Mouse (Mus musculus): ENCODE results near the gene Tcf3. TPM values are rescaled to one million over a fixed set of nuclear protein-coding genes. Genes with fewer than 3 reads are reported as not detected.

Gene Tcf3
- polyA plus RNA-seq (2016; fragmentation: Nextera tagmentation; extraction: Ambion mirVana): 176 and 178 TPM in 2 replicates

GRCm38 (mm10) chr10:80433513-80434232, at the start of gene Tcf3:
Gene Tcf3, minus strand, starts transcription at chr10:80433647.
- Histone ChIP-seq H3K9me3 (replicated peaks) (no peaks in the 10 kb centered on the region), H3K4me2 (replicated peaks) (peak within 1 kb of the TSS; percentile 88), H3K4me1 (peaks cover 28% of the 10 kb centered on the region), H3K36me3 (peaks cover 23% of the 10 kb centered on the region), H3K9ac (peak within 1 kb of the TSS; percentile 100), H3K27me3 (peaks cover 18% of the 10 kb centered on the region), H3K4me3 (peak within 1 kb of the TSS; percentile 98), H3K27ac (peak within 1 kb of the TSS; percentile 95)
- under 1% methylated on average over 48 of the region's 61 CpGs for WGBS
- ATAC-seq (ENCODE audit: low FRiP score): peak; percentile 92

GRCm38 (mm10) chr10:80481002-80481401, 47.6 kb upstream of the Tcf3 start:
- Histone ChIP-seq H3K9me3 (replicated peaks) (no peaks in the 10 kb centered on the region), H3K4me1 (peaks cover 4% of the 10 kb centered on the region; the same call in 1 of the 2 replicates), H3K27me3 (peaks cover 62% of the 10 kb centered on the region), H3K4me2 (replicated peaks) (no peak overlapping the region), H3K36me3 (no peaks in the 10 kb centered on the region), H3K4me3 (no peak overlapping the region), H3K9ac (no peak overlapping the region), H3K27ac (no peak overlapping the region)
- ATAC-seq (ENCODE audit: low FRiP score): no peak
- 21% methylated on average over 5 of the region's 5 CpGs for WGBS

GRCm38 (mm10) chr10:80478531-80478930, 45.1 kb upstream of the Tcf3 start:
- 80% methylated on average over 5 of the region's 5 CpGs for WGBS
- no peaks in the 10 kb centered on the region for H3K9me3 ChIP-seq (replicated peaks)
- ATAC-seq (ENCODE audit: low FRiP score): no peak

GRCm38 (mm10) chr10:80475290-80475959, 42.0 kb upstream of the Tcf3 start:
- Histone ChIP-seq H3K4me1 (no peaks in the 10 kb centered on the region; the same call in 1 of the 2 replicates), H3K27ac (peak overlapping the region; percentile 82), H3K9ac (peak overlapping the region; percentile 69), H3K36me3 (no peaks in the 10 kb centered on the region), H3K4me2 (replicated peaks) (peak overlapping the region; percentile 68), H3K27me3 (peaks cover 39% of the 10 kb centered on the region), H3K4me3 (peak overlapping the region; percentile 50), H3K9me3 (replicated peaks) (no peaks in the 10 kb centered on the region)
- under 1% methylated on average over 57 of the region's 58 CpGs for WGBS
- peak; percentile 85 for ATAC-seq (ENCODE audit: low FRiP score)

More at GRCm38 (mm10) chr10:80478531-80478930, 45.1 kb upstream of the Tcf3 start:
- Histone ChIP-seq H3K27ac (no peak overlapping the region), H3K9ac (0 out of 2 replicates have a peak overlapping the region, but pooled peaks have one; percentile 6), H3K4me3 (no peak overlapping the region), H3K4me2 (replicated peaks) (no peak overlapping the region), H3K36me3 (no peaks in the 10 kb centered on the region), H3K4me1 (no peaks in the 10 kb centered on the region; the same call in 1 of the 2 replicates), H3K27me3 (peaks cover 38% of the 10 kb centered on the region)

GRCm38 (mm10) chr10:80465066-80465465, 31.6 kb upstream of the Tcf3 start:
- WGBS: 61% methylated on average over 5 of the region's 5 CpGs

GRCm38 (mm10) chr10:80464381-80465035, 31.1 kb upstream of the Tcf3 start:
- no peak for ATAC-seq (ENCODE audit: low FRiP score)
- H3K9ac ChIP-seq: 0 out of 2 replicates have a peak overlapping the region, but pooled peaks have one; percentile 35
- WGBS: 4% methylated on average over 19 of the region's 19 CpGs
- H3K9me3 ChIP-seq (replicated peaks): no peaks in the 10 kb centered on the region
- H3K4me1 ChIP-seq: peaks cover 5% of the 10 kb centered on the region
- no peak overlapping the region for H3K4me3 ChIP-seq
- H3K36me3 ChIP-seq: no peaks in the 10 kb centered on the region
- peaks cover 18% of the 10 kb centered on the region; the same call in 1 of the 2 replicates for H3K27me3 ChIP-seq
- H3K27ac ChIP-seq: 0 out of 2 replicates have a peak overlapping the region, but pooled peaks have one; percentile 4
- H3K4me2 ChIP-seq (replicated peaks): peak overlapping the region; percentile 39

More at GRCm38 (mm10) chr10:80465066-80465465, 31.6 kb upstream of the Tcf3 start:
- Histone ChIP-seq H3K27ac (no peak overlapping the region), H3K4me2 (replicated peaks) (no peak overlapping the region), H3K9me3 (replicated peaks) (no peaks in the 10 kb centered on the region), H3K4me3 (no peak overlapping the region), H3K4me1 (peaks cover 5% of the 10 kb centered on the region), H3K27me3 (peaks cover 23% of the 10 kb centered on the region), H3K9ac (no peak overlapping the region), H3K36me3 (no peaks in the 10 kb centered on the region)
- no peak for ATAC-seq (ENCODE audit: low FRiP score)

- H3K9me3 ChIP-seq (replicated peaks): no peaks in the 10 kb centered on the region; the same call in 1 of the 2 replicates
- no peak for ATAC-seq (ENCODE audit: low FRiP score)
- peaks cover 11% of the 10 kb centered on the region; the same call in 1 of the 2 replicates for H3K27me3 ChIP-seq
- no peak overlapping the region for H3K4me2 ChIP-seq (replicated peaks)
- H3K27ac ChIP-seq: no peak overlapping the region
- H3K36me3 ChIP-seq: no peaks in the 10 kb centered on the region
- H3K4me1 ChIP-seq: peaks cover 5% of the 10 kb centered on the region
- 79% methylated on average over 7 of the region's 7 CpGs for WGBS
- no peak overlapping the region for H3K4me3 ChIP-seq
- H3K9ac ChIP-seq: 0 out of 2 replicates have a peak overlapping the region, but pooled peaks have one; percentile 29
Observed at GRCm38 (mm10) chr10:80461346-80461745, 27.9 kb upstream of the Tcf3 start.

- ATAC-seq (ENCODE audit: low FRiP score): no peak
- H3K27ac ChIP-seq: no peak overlapping the region
- H3K36me3 ChIP-seq: no peaks in the 10 kb centered on the region
- peaks cover 9% of the 10 kb centered on the region; the same call in 1 of the 2 replicates for H3K27me3 ChIP-seq
- WGBS: 57% methylated on average over 4 of the region's 4 CpGs
- no peak overlapping the region for H3K4me2 ChIP-seq (replicated peaks)
- H3K9me3 ChIP-seq (replicated peaks): no peaks in the 10 kb centered on the region; the same call in 1 of the 2 replicates
- peaks cover 5% of the 10 kb centered on the region for H3K4me1 ChIP-seq
- no peak overlapping the region for H3K9ac ChIP-seq
- H3K4me3 ChIP-seq: no peak overlapping the region
Observed at GRCm38 (mm10) chr10:80460324-80460723, 26.9 kb upstream of the Tcf3 start.

GRCm38 (mm10) chr10:80459671-80460070, 26.2 kb upstream of the Tcf3 start:
- Histone ChIP-seq H3K4me3 (no peak overlapping the region), H3K9ac (no peak overlapping the region), H3K36me3 (no peaks in the 10 kb centered on the region), H3K9me3 (replicated peaks) (no peaks in the 10 kb centered on the region; the same call in 1 of the 2 replicates), H3K27me3 (peaks cover 5% of the 10 kb centered on the region; the same call in 1 of the 2 replicates), H3K27ac (no peak overlapping the region), H3K4me1 (peaks cover 4% of the 10 kb centered on the region), H3K4me2 (replicated peaks) (no peak overlapping the region)
- WGBS: 92% methylated on average over 11 of the region's 11 CpGs
- no peak for ATAC-seq (ENCODE audit: low FRiP score)

GRCm38 (mm10) chr10:80459236-80459635, 25.8 kb upstream of the Tcf3 start:
- H3K4me3 ChIP-seq: no peak overlapping the region
- H3K27ac ChIP-seq: no peak overlapping the region
- 83% methylated on average over 10 of the region's 10 CpGs for WGBS
- H3K9me3 ChIP-seq (replicated peaks): no peaks in the 10 kb centered on the region; the same call in 1 of the 2 replicates
- no peak overlapping the region for H3K9ac ChIP-seq
- no peaks in the 10 kb centered on the region for H3K4me1 ChIP-seq
- no peak for ATAC-seq (ENCODE audit: low FRiP score)
- H3K36me3 ChIP-seq: no peaks in the 10 kb centered on the region
- no peak overlapping the region for H3K4me2 ChIP-seq (replicated peaks)
- peaks cover 5% of the 10 kb centered on the region; the same call in 1 of the 2 replicates for H3K27me3 ChIP-seq

GRCm38 (mm10) chr10:80455697-80456096, 22.2 kb upstream of the Tcf3 start:
- Histone ChIP-seq H3K9ac (no peak overlapping the region), H3K36me3 (no peaks in the 10 kb centered on the region), H3K9me3 (replicated peaks) (no peaks in the 10 kb centered on the region; the same call in 1 of the 2 replicates), H3K4me3 (no peak overlapping the region), H3K27ac (no peak overlapping the region), H3K27me3 (peaks cover 19% of the 10 kb centered on the region; the same call in 1 of the 2 replicates), H3K4me1 (no peaks in the 10 kb centered on the region), H3K4me2 (replicated peaks) (no peak overlapping the region)
- no peak for ATAC-seq (ENCODE audit: low FRiP score)
- WGBS: 86% methylated on average over 5 of the region's 5 CpGs
